Mouse (Mus musculus) lung, postnatal 0 days (tissue): ENCODE results near the gene Lrig3. TPM values are rescaled to one million over a fixed set of nuclear protein-coding genes. Genes with fewer than 3 reads are reported as not detected.
A peak's percentile ranks its signal among the peaks of the same experiment; 100 is the strongest.

Experiments
- ATAC-seq: fragments of 200-750 bp; cut with Nextera tagmentation; 2 replicates; pipeline ENCODE4 v1.8.0; 2017; ENCODE audit warnings: moderate library complexity
- DNase-seq: peaks from one replicate; pipeline ENCODE4 v3.0.0-alpha.2; 2016; ENCODE audit warnings: low spot score
- H3K27ac ChIP-seq: fragments of 300-500 bp; sonication (generic); 2 replicates; pipeline ENCODE4 v1.5.1; 2014; ENCODE audit warnings: antibody characterized with exemption, mild to moderate bottlenecking, low read length, mixed read lengths
- H3K27me3 ChIP-seq: fragments of 300-500 bp; sonication (generic); replicated peaks from 2 replicates; pipeline ENCODE4 v1.6.1; 2014; ENCODE audit warnings: low read length, mixed read lengths; ENCODE audit not compliant: insufficient read depth
- H3K36me3 ChIP-seq: fragments of 300-500 bp; sonication (generic); 2 replicates; pipeline ENCODE4 v1.6.1; 2014; ENCODE audit warnings: low read length, mixed read lengths; ENCODE audit not compliant: insufficient read depth
- H3K4me1 ChIP-seq: fragments of 300-500 bp; sonication (generic); 2 replicates; pipeline ENCODE4 v1.6.1; 2014; ENCODE audit warnings: antibody characterized with exemption, low read depth, low read length, mixed read lengths; ENCODE audit not compliant: insufficient read depth
- H3K4me2 ChIP-seq: fragments of 300-500 bp; sonication (generic); replicated peaks from 2 replicates; pipeline ENCODE4 v1.6.1; 2014; ENCODE audit warnings: low read depth, mild to moderate bottlenecking, low read length, moderate library complexity, mixed read lengths
- H3K4me3 ChIP-seq: fragments of 300-500 bp; sonication (generic); 2 replicates; pipeline ENCODE4 v1.5.1; 2014; ENCODE audit warnings: low read depth, low read length
- H3K9ac ChIP-seq: fragments of 300-500 bp; sonication (generic); replicated peaks from 2 replicates; pipeline ENCODE4 v1.6.1; 2014; ENCODE audit warnings: low read depth, mild to moderate bottlenecking
- H3K9me3 ChIP-seq: fragments of 300-500 bp; sonication (generic); 2 replicates; pipeline ENCODE4 v1.6.1; 2016; ENCODE audit warnings: low read length, mixed read lengths
- CTCF ChIP-seq: IDR thresholded peaks from 2 replicates; pipeline ENCODE4 v1.5.1; 2016; ENCODE audit warnings: antibody characterized with exemption, mild to moderate bottlenecking
- EP300 ChIP-seq: IDR thresholded peaks from 2 replicates; pipeline ENCODE4 v1.6.1; 2016; ENCODE audit warnings: antibody characterized with exemption, mild to moderate bottlenecking, control low read depth
- WGBS: fragments of 180-500 bp; shearing (Covaris S2); extraction: QIAGEN DNeasy Blood & Tissue Kit; methylation state at CpG from one replicate; pipeline ENCODE4 v1.1.7; 2014; 5-methylcytosine and 5-hydroxymethylcytosine counted together
- polyA plus RNA-seq: library from polyadenylated mRNA; unstranded; fragments of >200 nt; fragmentation: Nextera tagmentation; extraction: Ambion mirVana; gene quantifications from 2 replicates; pipeline ENCODE4 v1.2.1, GENCODE M21; 2015

Gene Lrig3
- polyA plus RNA-seq, 1 experiment from 2014 or later = 4.7 TPM

- no peaks in the 10 kb centered on the region for H3K4me1 ChIP-seq
- no peak overlapping the region for H3K4me3 ChIP-seq
- no peaks in the 10 kb centered on the region for H3K9me3 ChIP-seq
- H3K27ac ChIP-seq = no peak overlapping the region
- H3K9ac ChIP-seq = no peak overlapping the region
- DNase-seq (no peak), ATAC-seq (no peak)
- WGBS = 65% methylated on average over 11 of the region's 11 CpGs
- H3K4me2 ChIP-seq = no peak overlapping the region
- no peaks in the 10 kb centered on the region for H3K27me3 ChIP-seq
- H3K36me3 ChIP-seq = no peaks in the 10 kb centered on the region
- TF ChIP-seq EP300 (no peak), CTCF (no peak)
These were observed 21.0 kb upstream of the Lrig3 start for GRCm38 (mm10) chr10:125944762-125945504.

- Histone ChIP-seq H3K36me3 (no peaks in the 10 kb centered on the region), H3K27me3 (no peaks in the 10 kb centered on the region), H3K4me2 (peak overlapping the region; percentile 40), H3K9ac (no peak overlapping the region), H3K9me3 (no peaks in the 10 kb centered on the region), H3K4me3 (peak overlapping the region; percentile 5; the same call in 1 of the 2 replicates), H3K4me1 (no peaks in the 10 kb centered on the region), H3K27ac (no peak overlapping the region)
- no peak for ATAC-seq
- TF ChIP-seq EP300 = no peak
- no peak for TF ChIP-seq CTCF
- DNase-seq = peak; percentile 35
- WGBS = 38% methylated on average over 15 of the region's 15 CpGs
These were observed 17.0 kb upstream of the Lrig3 start for GRCm38 (mm10) chr10:125948842-125949474.

GRCm38 (mm10) chr10:125951633-125952032 lies 14.3 kb upstream of the Lrig3 start:
- ATAC-seq (no peak), DNase-seq (no peak)
- Histone ChIP-seq H3K4me1 (no peaks in the 10 kb centered on the region), H3K27ac (no peak overlapping the region), H3K27me3 (no peaks in the 10 kb centered on the region), H3K9me3 (no peaks in the 10 kb centered on the region), H3K36me3 (no peaks in the 10 kb centered on the region), H3K9ac (no peak overlapping the region), H3K4me3 (no peak overlapping the region), H3K4me2 (no peak overlapping the region)
- no peak for TF ChIP-seq EP300
- no peak for TF ChIP-seq CTCF
- 27% methylated on average over 5 of the region's 5 CpGs for WGBS

GRCm38 (mm10) chr10:125954343-125954742 lies 11.6 kb upstream of the Lrig3 start:
- H3K4me2 ChIP-seq = no peak overlapping the region
- no peak overlapping the region for H3K27ac ChIP-seq
- H3K9ac ChIP-seq = no peak overlapping the region
- no peak overlapping the region for H3K4me3 ChIP-seq
- H3K36me3 ChIP-seq = no peaks in the 10 kb centered on the region
- TF ChIP-seq CTCF (no peak), EP300 (no peak)
- ATAC-seq = no peak
- H3K9me3 ChIP-seq = no peaks in the 10 kb centered on the region
- no peaks in the 10 kb centered on the region for H3K27me3 ChIP-seq
- H3K4me1 ChIP-seq = no peaks in the 10 kb centered on the region
- WGBS = 41% methylated on average over 7 of the region's 7 CpGs
- no peak for DNase-seq

- no peaks in the 10 kb centered on the region for H3K27me3 ChIP-seq
- ATAC-seq = no peak
- 58% methylated on average over 12 of the region's 12 CpGs for WGBS
These were observed 11.0 kb upstream of the Lrig3 start for GRCm38 (mm10) chr10:125954747-125955530.

More at GRCm38 (mm10) chr10:125954747-125955530, 11.0 kb upstream of the Lrig3 start:
- Histone ChIP-seq H3K9me3 (no peaks in the 10 kb centered on the region), H3K36me3 (no peaks in the 10 kb centered on the region), H3K9ac (no peak overlapping the region), H3K4me3 (no peak overlapping the region), H3K4me2 (no peak overlapping the region), H3K4me1 (no peaks in the 10 kb centered on the region), H3K27ac (no peak overlapping the region)
- TF ChIP-seq EP300 (no peak), CTCF (no peak)
- no peak for DNase-seq
